Mouse (Mus musculus) liver, embryonic 14.5 days (tissue): Measurements from ENCODE around the gene Gm10300.

Source experiments
- CTCF ChIP-seq: IDR thresholded peaks from 2 replicates; pipeline ENCODE4 v1.5.1; 2016; ENCODE audit warnings: antibody characterized with exemption, low read depth, control low read depth
- EP300 ChIP-seq: IDR thresholded peaks from 2 replicates; pipeline ENCODE4 v1.6.1; 2016; ENCODE audit warnings: antibody characterized with exemption, low read depth

GRCm38 (mm10) chr4:132079555-132080275, 5.2 kb downstream of the Gm10300 start:
- TF ChIP-seq CTCF (peak; percentile 92), EP300 (no peak)
